8 mouse cellular contexts compared by ENCODE assay signal in the genomic region with DNA sequence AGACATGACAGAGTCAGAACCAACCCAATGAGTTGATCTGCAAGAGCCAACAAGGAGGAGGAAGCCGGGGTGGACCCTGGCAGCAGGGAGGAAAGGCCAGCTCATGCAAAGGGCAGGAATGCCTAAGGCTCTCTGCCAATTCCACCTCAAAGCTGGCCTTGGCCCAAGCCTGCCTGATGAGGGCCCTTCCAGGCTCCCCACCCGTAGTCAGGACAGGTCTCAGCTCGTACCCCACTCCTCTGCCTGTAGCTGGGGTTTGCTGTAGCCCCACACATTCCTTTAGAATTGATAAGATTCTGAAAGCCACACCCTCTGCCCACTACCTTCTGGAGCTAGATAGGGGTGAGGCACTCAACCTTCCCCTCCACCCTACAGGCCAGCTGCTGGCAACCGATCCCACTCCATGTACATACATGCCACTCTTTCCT. TPM values are rescaled to one million over a fixed set of nuclear protein-coding genes. Genes with fewer than 3 reads are reported as not detected.
A peak's percentile ranks its signal among the peaks of the same experiment; 100 is the strongest.
DNase-seq lines count a peak whose midpoint lies in the region; ATAC-seq lines count a peak whose summit lies in the region.

No protein-coding gene starts in this region.

- no peaks in the 10 kb centered on the region for H3K27me3 ChIP-seq in kidney, embryonic 16.5 days (ENCODE audit: insufficient read depth, low read length)
- no peaks in the 10 kb centered on the region for H3K27me3 ChIP-seq in forebrain, embryonic 11.5 days (ENCODE audit: control insufficient read depth, insufficient read depth, low read length)

- H3K4me2 ChIP-seq in kidney, embryonic 16.5 days (replicated peaks; ENCODE audit: low read depth, low read length), result no peak overlapping the region
- no peak overlapping the region for H3K4me2 ChIP-seq in forebrain, embryonic 11.5 days (ENCODE audit: low read depth, low read length, severe bottlenecking)

- WGBS in kidney, embryonic 16.5 days, result 78% methylated on average over 4 of the region's 4 CpGs
- 89% methylated on average over 4 of the region's 4 CpGs for WGBS in forebrain, embryonic 11.5 days

- no peak overlapping the region for H3K9ac ChIP-seq in kidney, embryonic 16.5 days (replicated peaks; ENCODE audit: low read length)
- no peak overlapping the region for H3K9ac ChIP-seq in forebrain, embryonic 11.5 days (ENCODE audit: low read length)

- no peak overlapping the region for H3K27ac ChIP-seq in kidney, embryonic 16.5 days (ENCODE audit: low read length)
- H3K27ac ChIP-seq in forebrain, embryonic 11.5 days (ENCODE audit: low read depth, low read length), result no peak overlapping the region

- no peaks in the 10 kb centered on the region for H3K36me3 ChIP-seq in kidney, embryonic 16.5 days (ENCODE audit: insufficient read depth, low read length)
- H3K36me3 ChIP-seq in forebrain, embryonic 11.5 days (ENCODE audit: control insufficient read depth, insufficient read depth, low read length), result no peaks in the 10 kb centered on the region

- no peak overlapping the region for H3K4me3 ChIP-seq in kidney, embryonic 16.5 days (ENCODE audit: low read length)
- no peak overlapping the region for H3K4me3 ChIP-seq in forebrain, embryonic 11.5 days (ENCODE audit: low read depth, low read length)

- no peaks in the 10 kb centered on the region; the same call in 1 of the 2 replicates for H3K9me3 ChIP-seq in kidney, embryonic 16.5 days (ENCODE audit: low read length)
- no peaks in the 10 kb centered on the region; the same call in 1 of the 2 replicates for H3K9me3 ChIP-seq in forebrain, embryonic 11.5 days (ENCODE audit: control insufficient read depth, low read length)

- peak; percentile 40; the same call in 1 of the 2 replicates for ATAC-seq in kidney, embryonic 16.5 days (ENCODE audit: low FRiP score, low TSS enrichment)
- no peak for ATAC-seq in forebrain, embryonic 11.5 days (replicated peaks; ENCODE audit: low FRiP score)

- H3K4me1 ChIP-seq in kidney, embryonic 16.5 days (ENCODE audit: insufficient read depth, low read length), result no peaks in the 10 kb centered on the region
- no peaks in the 10 kb centered on the region for H3K4me1 ChIP-seq in forebrain, embryonic 11.5 days (replicated peaks; ENCODE audit: control insufficient read depth, insufficient read depth, low read length)

- DNase-seq in cerebellum, adult 11-12 months, result peak; percentile 28
- DNase-seq in cerebellum, postnatal 4 days (ENCODE audit: low spot score in 2 of 2), result no peak
- peak; percentile 34 for DNase-seq in fibroblast of lung, adult 2 months (ENCODE audit: low read depth)
- peak; percentile 86 to 89 for DNase-seq in lung, postnatal 4 days
- no peak for DNase-seq in thymus, postnatal 0 days (ENCODE audit: low spot score)
- no peak for DNase-seq in left cerebral cortex, adult 8-10 months (ENCODE audit: low spot score in 2 of 2)
- DNase-seq in forebrain, embryonic 11.5 days (ENCODE audit: low spot score), result no peak

RNA-seq across cellular contexts. Expression of a gene that starts 27.8 kb away (rescaled TPM):
- polyA plus RNA-seq in kidney, embryonic 16.5 days (2015; fragmentation: Nextera tagmentation; extraction: Ambion mirVana), result 6.4 and 7.2 TPM in 2 replicates
- polyA plus RNA-seq in thymus, postnatal 0 days (2015; fragmentation: Nextera tagmentation; extraction: Ambion mirVana), result 0.84 and 1.0 TPM in 2 replicates
- 10 to 100 TPM; 17.4 to 20.0 (median 19.4) TPM for total RNA-seq in left cerebral cortex, adult 8-10 months (2022)
- polyA plus RNA-seq in forebrain, embryonic 11.5 days (2014; fragmentation: Nextera tagmentation; extraction: Ambion mirVana), result 9.4 and 11.0 TPM in 2 replicates

RNA-seq across cellular contexts. Expression of a gene that starts 49.8 kb away (rescaled TPM):
- 46.1 and 47.5 TPM in 2 replicates for polyA plus RNA-seq in kidney, embryonic 16.5 days (2015; fragmentation: Nextera tagmentation; extraction: Ambion mirVana)
- 23.6 and 25.8 TPM in 2 replicates for polyA plus RNA-seq in thymus, postnatal 0 days (2015; fragmentation: Nextera tagmentation; extraction: Ambion mirVana)
- total RNA-seq in left cerebral cortex, adult 8-10 months (2022), result 10 to 100 TPM; 27.1 to 32.9 (median 30.1) TPM
- polyA plus RNA-seq in forebrain, embryonic 11.5 days (2014; fragmentation: Nextera tagmentation; extraction: Ambion mirVana), result 53.0 and 55.2 TPM in 2 replicates

Comparison
In these comparisons a context has a peak if more than half of its experiments do, and no peak if none do; other contexts are left out.
1. DNase-seq: peak in cerebellum, adult 11-12 months (single experiment), fibroblast of lung, adult 2 months (single experiment) and lung, postnatal 4 days (2 of 2); none in cerebellum, postnatal 4 days (0 of 2), thymus, postnatal 0 days (single experiment), left cerebral cortex, adult 8-10 months (0 of 2) and forebrain, embryonic 11.5 days (single experiment).